Mouse (Mus musculus): ENCODE data around the gene Adgrf3.

DNA sequence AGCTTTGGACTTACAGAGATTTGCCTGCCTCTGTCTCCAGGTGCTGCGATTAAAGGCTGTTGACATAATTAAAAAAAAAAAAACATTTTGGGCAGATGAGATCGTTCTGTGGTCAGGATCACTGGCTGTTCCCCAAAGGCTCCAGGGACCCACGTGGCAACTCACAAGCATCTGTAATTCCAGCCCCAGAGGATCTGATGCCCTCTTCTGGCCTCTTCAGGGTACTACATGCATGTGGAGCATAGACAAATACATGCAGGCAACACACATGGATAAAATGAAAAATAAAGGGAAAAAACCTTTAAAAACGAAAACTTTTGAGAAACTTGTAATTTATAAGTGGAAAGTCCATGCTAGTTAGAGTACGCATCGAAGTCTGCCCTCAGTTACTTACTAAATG lies 1.8 kb upstream of the Adgrf3 start:
- TF ChIP-seq POLR2A (IDR thresholded peaks at IDR 0.05; ENCODE audit: borderline replicate concordance, low read depth, low read length) = no peak
- 0 out of 2 replicates have a peak, but pooled peaks have one; percentile 22 for TF ChIP-seq CTCF (IDR thresholded peaks at IDR 0.05; ENCODE audit: low read depth, low read length)

Measured in bone marrow macrophage, adult 2 months (primary cell).